Mouse (Mus musculus): ENCODE measurements around the gene Tor2a. TPM values are rescaled to one million over a fixed set of nuclear protein-coding genes. Genes with fewer than 3 reads are reported as not detected.

Gene Tor2a
- polyA plus RNA-seq, 1 experiment from 2014 or later, result 55.8 TPM

DNA sequence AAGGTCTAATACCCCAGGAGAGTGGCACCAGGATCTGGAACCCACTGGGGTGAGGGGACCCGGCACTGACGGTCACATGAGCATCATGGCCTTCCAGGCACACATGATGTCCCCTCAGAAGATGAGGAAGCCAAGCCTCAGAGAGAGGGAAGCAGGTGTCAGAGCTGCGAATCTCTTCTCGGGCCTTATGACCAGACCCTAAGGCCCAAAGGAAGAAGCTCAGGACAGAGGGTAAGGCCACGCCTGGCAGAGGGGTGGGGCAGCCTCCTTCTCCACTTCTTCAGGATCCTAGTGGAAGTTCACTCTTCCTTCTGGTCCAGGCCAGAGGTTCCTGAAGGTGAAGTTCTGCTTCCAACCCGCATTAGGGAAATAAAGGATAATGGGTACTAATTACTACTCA, 24.3 kb upstream of the Tor2a start:
- H3K4me3 ChIP-seq, result no peak overlapping the region
- no peaks in the 10 kb centered on the region for H3K36me3 ChIP-seq (ENCODE audit: poor library complexity, severe bottlenecking)
- H3K9ac ChIP-seq, result no peak overlapping the region
- ATAC-seq, result no peak
- no peak overlapping the region for H3K27ac ChIP-seq
- H3K9me3 ChIP-seq (replicated peaks), result no peaks in the 10 kb centered on the region
- no peaks in the 10 kb centered on the region for H3K4me1 ChIP-seq
- WGBS, result 78% methylated on average over 6 of the region's 6 CpGs
- no peak overlapping the region for H3K4me2 ChIP-seq
- H3K27me3 ChIP-seq, result peaks cover 3% of the 10 kb centered on the region; the same call in 1 of the 2 replicates

DNA sequence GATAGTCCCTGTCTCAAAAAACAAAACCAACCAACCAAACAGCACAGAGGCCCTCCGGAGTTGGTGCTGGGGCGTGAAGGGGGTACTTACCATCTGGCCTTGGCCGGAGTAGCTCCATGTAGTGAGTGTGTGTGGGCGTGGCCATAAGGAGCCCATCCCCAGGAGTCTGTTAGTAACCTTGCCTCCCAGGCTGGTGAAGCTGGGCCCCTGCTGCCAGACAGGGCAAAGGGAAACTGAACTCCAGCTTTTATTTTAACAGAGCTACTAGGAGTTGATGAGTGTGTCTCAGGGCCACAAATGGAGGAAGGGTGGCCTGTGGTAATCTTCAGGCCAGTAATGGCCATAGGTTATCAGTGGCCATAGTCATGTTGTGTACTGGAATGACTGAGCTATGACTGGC, 22.6 kb upstream of the Tor2a start:
- 47% methylated on average over 4 of the region's 4 CpGs for WGBS
- no peaks in the 10 kb centered on the region for H3K9me3 ChIP-seq (replicated peaks)
- no peaks in the 10 kb centered on the region; the same call in 1 of the 2 replicates for H3K27me3 ChIP-seq
- H3K4me1 ChIP-seq, result no peaks in the 10 kb centered on the region
- ATAC-seq, result no peak
- no peak overlapping the region for H3K9ac ChIP-seq
- no peak overlapping the region for H3K4me3 ChIP-seq
- no peak overlapping the region for H3K4me2 ChIP-seq
- no peaks in the 10 kb centered on the region for H3K36me3 ChIP-seq (ENCODE audit: poor library complexity, severe bottlenecking)
- H3K27ac ChIP-seq, result no peak overlapping the region

DNA sequence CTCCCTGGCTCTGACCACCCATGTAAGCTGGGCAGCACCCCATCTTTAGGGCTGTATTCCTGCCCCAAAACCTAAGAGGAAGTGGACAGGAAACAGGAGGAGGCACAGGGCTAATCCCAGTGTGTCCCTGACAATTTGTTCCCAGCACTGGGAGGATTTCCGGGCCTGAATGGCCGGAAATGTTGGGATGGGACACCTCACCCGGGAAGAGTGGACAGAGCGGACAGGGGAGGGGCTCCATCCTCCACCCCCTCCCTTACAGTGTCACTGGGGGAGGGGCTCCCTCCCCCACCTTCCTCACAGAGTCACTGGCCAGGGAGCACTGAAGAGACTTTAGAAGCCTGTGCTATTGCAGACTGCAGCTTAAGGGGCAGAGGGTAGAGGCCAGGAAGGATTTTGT, 22.1 kb upstream of the Tor2a start:
- ATAC-seq, result no peak
- Histone ChIP-seq H3K4me2 (no peak overlapping the region), H3K9me3 (replicated peaks) (no peaks in the 10 kb centered on the region), H3K27me3 (no peaks in the 10 kb centered on the region; the same call in 1 of the 2 replicates), H3K36me3 (ENCODE audit: poor library complexity, severe bottlenecking) (no peaks in the 10 kb centered on the region), H3K4me1 (no peaks in the 10 kb centered on the region), H3K9ac (no peak overlapping the region), H3K4me3 (no peak overlapping the region), H3K27ac (no peak overlapping the region)
- WGBS, result 57% methylated on average over 4 of the region's 4 CpGs

DNA sequence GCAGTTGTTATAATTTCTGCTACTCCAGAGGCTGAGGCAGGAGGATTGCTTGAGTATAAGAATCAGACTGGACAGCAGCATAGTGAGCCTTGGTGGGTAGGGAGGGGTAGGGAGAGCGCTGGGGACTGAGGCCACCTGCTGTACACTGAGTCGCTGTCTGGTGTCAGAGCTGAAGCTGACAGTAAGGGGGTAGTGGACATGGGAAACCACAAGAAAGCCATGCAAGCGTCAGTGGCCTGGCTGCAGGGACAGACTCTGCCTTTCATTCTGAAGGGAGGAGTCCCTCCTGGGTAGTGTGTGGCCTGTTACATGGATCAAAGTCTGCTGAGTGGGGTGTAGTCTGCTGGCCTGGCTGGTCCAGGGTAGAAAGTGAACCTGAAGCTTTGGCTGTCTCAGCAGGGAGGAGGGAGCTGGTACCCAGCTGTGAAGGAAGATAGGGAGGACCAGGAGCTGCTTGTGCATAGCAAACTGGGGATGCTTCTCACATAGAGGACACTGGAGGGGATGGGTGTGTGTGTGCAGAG, 20.7 kb upstream of the Tor2a start:
- Histone ChIP-seq H3K4me1 (peaks cover 8% of the 10 kb centered on the region), H3K4me2 (no peak overlapping the region), H3K9me3 (replicated peaks) (no peaks in the 10 kb centered on the region), H3K4me3 (no peak overlapping the region), H3K9ac (no peak overlapping the region), H3K27me3 (no peaks in the 10 kb centered on the region; the same call in 1 of the 2 replicates), H3K36me3 (ENCODE audit: poor library complexity, severe bottlenecking) (no peaks in the 10 kb centered on the region), H3K27ac (no peak overlapping the region)
- no peak for ATAC-seq
- 43% methylated on average over 3 of the region's 3 CpGs for WGBS

DNA sequence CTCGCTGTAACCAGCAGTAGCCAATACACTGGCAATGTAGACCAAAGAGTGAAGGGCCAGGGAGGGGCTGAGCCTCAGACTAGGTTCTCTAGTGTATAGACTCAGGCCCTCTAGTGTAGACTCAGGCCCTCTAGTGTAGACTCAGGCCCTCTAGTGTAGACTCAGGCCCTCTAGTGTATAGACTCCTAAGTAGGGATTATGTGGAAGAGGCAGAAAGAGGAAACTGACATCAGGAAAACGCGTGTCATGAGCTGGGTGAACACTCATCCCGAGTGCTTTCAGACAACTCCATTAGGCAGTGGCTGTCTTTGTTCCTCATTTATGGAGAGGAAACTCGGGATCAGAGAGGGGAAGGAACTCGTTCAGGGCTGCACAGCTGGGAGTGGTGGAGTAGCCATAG, 20.0 kb upstream of the Tor2a start:
- Histone ChIP-seq H3K27me3 (no peaks in the 10 kb centered on the region; the same call in 1 of the 2 replicates), H3K9ac (0 out of 2 replicates have a peak overlapping the region, but pooled peaks have one; percentile 6), H3K27ac (no peak overlapping the region), H3K9me3 (replicated peaks) (no peaks in the 10 kb centered on the region), H3K4me3 (no peak overlapping the region), H3K4me1 (peaks cover 8% of the 10 kb centered on the region), H3K4me2 (no peak overlapping the region), H3K36me3 (ENCODE audit: poor library complexity, severe bottlenecking) (no peaks in the 10 kb centered on the region)
- ATAC-seq, result no peak
- 52% methylated on average over 6 of the region's 6 CpGs for WGBS

GRCm38 (mm10) chr2:32739311-32739710, 17.7 kb upstream of the Tor2a start:
- Histone ChIP-seq H3K9ac (0 out of 2 replicates have a peak overlapping the region, but pooled peaks have one; percentile 31), H3K27me3 (no peaks in the 10 kb centered on the region)
- WGBS, result 69% methylated on average over 4 of the region's 4 CpGs

GRCm38 (mm10) chr2:32740916-32741272, 16.1 kb upstream of the Tor2a start, which contains the start of gene 6330409D20Rik:
Gene 6330409D20Rik, minus strand, starts transcription at chr2:32741016.
- H3K4me2 ChIP-seq, result peak within 1 kb of the TSS; percentile 98
- peaks cover 23% of the 10 kb centered on the region for H3K36me3 ChIP-seq (ENCODE audit: poor library complexity, severe bottlenecking)
- ATAC-seq, result peak; percentile 13
- no peaks in the 10 kb centered on the region for H3K9me3 ChIP-seq (replicated peaks)
- no peaks in the 10 kb centered on the region for H3K27me3 ChIP-seq
- peak within 1 kb of the TSS; percentile 84 for H3K9ac ChIP-seq
- peak within 1 kb of the TSS; percentile 84 for H3K27ac ChIP-seq
- peak within 1 kb of the TSS; percentile 79 for H3K4me3 ChIP-seq
- peaks cover 29% of the 10 kb centered on the region for H3K4me1 ChIP-seq
- WGBS, result 6% methylated on average over 11 of the region's 11 CpGs

More at GRCm38 (mm10) chr2:32739311-32739710, 17.7 kb upstream of the Tor2a start:
- Histone ChIP-seq H3K27ac (no peak overlapping the region), H3K4me2 (no peak overlapping the region), H3K4me1 (peaks cover 29% of the 10 kb centered on the region), H3K9me3 (replicated peaks) (no peaks in the 10 kb centered on the region), H3K4me3 (no peak overlapping the region), H3K36me3 (ENCODE audit: poor library complexity, severe bottlenecking) (peaks cover 9% of the 10 kb centered on the region; the same call in 1 of the 2 replicates)
- no peak for ATAC-seq

DNA sequence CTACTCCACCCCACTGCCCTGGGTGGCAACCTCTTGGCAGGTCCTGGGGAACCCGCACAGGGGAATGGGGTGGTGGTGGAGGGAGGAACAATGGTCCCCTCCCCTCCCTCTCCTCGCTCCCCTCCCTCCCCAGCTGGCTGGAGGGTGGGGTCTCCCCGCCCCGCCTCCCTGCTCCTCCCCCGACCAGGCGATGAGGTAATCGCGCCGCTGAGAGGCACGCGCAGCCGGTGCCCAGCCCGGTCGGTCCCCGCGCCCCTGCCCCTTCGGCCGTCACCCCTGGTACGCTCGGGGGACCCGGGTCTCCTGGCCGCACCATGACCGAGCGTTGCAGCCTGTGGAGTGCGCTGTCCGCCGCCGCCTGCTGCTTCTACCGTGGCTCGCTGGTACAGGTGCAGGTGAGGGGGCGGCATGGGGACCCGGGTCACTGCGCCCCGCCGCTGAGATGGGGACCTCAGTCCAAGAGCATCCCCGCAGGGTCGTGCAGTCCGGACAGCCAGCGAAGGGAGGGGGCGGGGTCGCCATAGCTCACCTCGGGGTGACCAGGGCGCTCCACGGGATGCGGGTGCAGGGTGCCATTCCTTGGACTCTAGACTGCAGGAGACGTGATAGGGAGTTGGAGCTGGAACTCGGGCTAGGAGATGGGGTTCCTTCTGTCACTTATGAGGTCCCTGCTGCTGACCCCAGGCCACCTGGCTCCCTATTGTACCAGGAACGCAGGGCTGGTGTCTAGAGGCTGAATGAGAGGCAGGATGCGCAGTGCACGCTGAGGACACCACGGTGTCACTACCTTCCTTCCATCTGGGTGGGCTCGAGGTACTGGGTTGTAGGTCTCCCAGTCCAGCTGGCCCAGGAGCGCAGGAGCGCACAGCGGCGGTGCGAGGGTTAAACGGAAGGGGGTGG, 15.5 kb upstream of the Tor2a start:
- peaks cover 29% of the 10 kb centered on the region for H3K4me1 ChIP-seq
- ATAC-seq, result peak; percentile 61
- peaks cover 29% of the 10 kb centered on the region for H3K36me3 ChIP-seq (ENCODE audit: poor library complexity, severe bottlenecking)
- under 1% methylated on average over 32 of the region's 58 CpGs for WGBS
- H3K27me3 ChIP-seq, result no peaks in the 10 kb centered on the region
- no peaks in the 10 kb centered on the region for H3K9me3 ChIP-seq (replicated peaks)
- peak overlapping the region; percentile 84 for H3K9ac ChIP-seq
- H3K27ac ChIP-seq, result peak overlapping the region; percentile 84
- H3K4me2 ChIP-seq, result peak overlapping the region; percentile 98
- peak overlapping the region; percentile 79 for H3K4me3 ChIP-seq

GRCm38 (mm10) chr2:32742173-32742531, 14.9 kb upstream of the Tor2a start:
- peak overlapping the region; percentile 84 for H3K27ac ChIP-seq
- no peaks in the 10 kb centered on the region for H3K9me3 ChIP-seq (replicated peaks)
- no peaks in the 10 kb centered on the region for H3K27me3 ChIP-seq
- peaks cover 29% of the 10 kb centered on the region for H3K4me1 ChIP-seq
- H3K4me2 ChIP-seq, result peak overlapping the region; percentile 98
- peaks cover 35% of the 10 kb centered on the region for H3K36me3 ChIP-seq (ENCODE audit: poor library complexity, severe bottlenecking)
- peak overlapping the region; percentile 79 for H3K4me3 ChIP-seq
- peak; percentile 95 for ATAC-seq
- peak overlapping the region; percentile 84 for H3K9ac ChIP-seq
- WGBS, result 3% methylated on average over 18 of the region's 18 CpGs

GRCm38 (mm10) chr2:32744272-32744982, 12.6 kb upstream of the Tor2a start:
- 78% methylated on average over 15 of the region's 15 CpGs for WGBS
- ATAC-seq, result no peak
- Histone ChIP-seq H3K9me3 (replicated peaks) (no peaks in the 10 kb centered on the region), H3K4me1 (peaks cover 29% of the 10 kb centered on the region), H3K27ac (no peak overlapping the region), H3K36me3 (ENCODE audit: poor library complexity, severe bottlenecking) (peaks cover 51% of the 10 kb centered on the region), H3K9ac (no peak overlapping the region; the same call in 1 of the 2 replicates), H3K27me3 (no peaks in the 10 kb centered on the region), H3K4me3 (no peak overlapping the region), H3K4me2 (no peak overlapping the region)

GRCm38 (mm10) chr2:32749082-32749481, 8.0 kb upstream of the Tor2a start:
- Histone ChIP-seq H3K4me2 (no peak overlapping the region), H3K9ac (no peak overlapping the region), H3K36me3 (ENCODE audit: poor library complexity, severe bottlenecking) (peaks cover 72% of the 10 kb centered on the region), H3K27me3 (no peaks in the 10 kb centered on the region), H3K27ac (no peak overlapping the region), H3K4me3 (no peak overlapping the region), H3K9me3 (replicated peaks) (no peaks in the 10 kb centered on the region), H3K4me1 (peaks cover 25% of the 10 kb centered on the region)
- no peak for ATAC-seq
- WGBS, result 94% methylated on average over 16 of the region's 16 CpGs

- Histone ChIP-seq H3K9me3 (replicated peaks) (no peaks in the 10 kb centered on the region), H3K27ac (no peak overlapping the region), H3K4me3 (no peak overlapping the region), H3K9ac (no peak overlapping the region), H3K4me2 (no peak overlapping the region), H3K27me3 (no peaks in the 10 kb centered on the region), H3K4me1 (peaks cover 22% of the 10 kb centered on the region), H3K36me3 (ENCODE audit: poor library complexity, severe bottlenecking) (peaks cover 73% of the 10 kb centered on the region)
- 67% methylated on average over 7 of the region's 7 CpGs for WGBS
- ATAC-seq, result no peak
Measured at GRCm38 (mm10) chr2:32750199-32750598, 6.8 kb upstream of the Tor2a start.

Measured in forebrain, embryonic 13.5 days (tissue).